Mouse (Mus musculus): ENCODE measurements around the gene Arhgef6.

GRCm38 (mm10) chrX:57198036-57198435 lies 140.5 kb downstream of the Arhgef6 start:
- TF ChIP-seq POLR2A (IDR thresholded peaks at IDR 0.05; ENCODE audit: extremely low read depth, insufficient read depth, low read length) (no peak), CTCF (IDR thresholded peaks at IDR 0.05; ENCODE audit: low read depth, low read length) (no peak)

Data from liver, adult 2 months (tissue).